Mouse (Mus musculus): ENCODE measurements at regions not wholly inside any gene's neighbourhood (a gene's known extent, or its start where the extent isn't known, plus 50 kb on each side); places are given as distances from the start of the nearest gene placed in this dataset.

DNA sequence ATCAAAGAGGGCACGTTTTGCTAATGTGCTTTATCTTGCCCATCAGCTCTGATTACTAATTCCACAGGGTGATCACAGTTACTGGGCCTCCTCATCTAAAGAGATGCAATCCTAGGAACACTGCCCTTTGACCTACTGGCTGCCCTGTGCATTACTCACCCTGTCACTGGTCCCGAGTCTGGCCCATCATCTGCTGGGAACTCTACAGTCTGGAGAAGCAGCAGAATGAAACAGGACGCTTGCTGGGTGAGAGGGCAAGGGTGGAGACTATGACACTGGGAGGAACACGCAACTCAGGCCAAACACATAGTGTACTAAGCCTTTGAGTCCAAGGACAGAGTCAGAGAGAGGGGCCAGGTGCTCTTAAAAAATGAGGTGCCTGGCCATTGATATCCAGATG is 263.8 kb downstream of the Ets1 start:
- H3K27ac ChIP-seq (ENCODE audit: low read depth, low read length): no peak overlapping the region
- ATAC-seq (ENCODE audit: low FRiP score): no peak
- DNase-seq (ENCODE audit: low spot score): no peak
- no peaks in the 10 kb centered on the region for H3K9me3 ChIP-seq (ENCODE audit: low read length)
- TF ChIP-seq CTCF (IDR thresholded peaks at IDR 0.05): no peak
- no peak overlapping the region for H3K9ac ChIP-seq (replicated peaks; ENCODE audit: low read length, poor library complexity, severe bottlenecking)
- no peak overlapping the region for H3K4me3 ChIP-seq (ENCODE audit: low read depth, low read length)
- 49% methylated on average over 4 of the region's 4 CpGs for WGBS
- no peaks in the 10 kb centered on the region for H3K36me3 ChIP-seq (ENCODE audit: insufficient read depth, low read length)
- H3K4me2 ChIP-seq (ENCODE audit: low read depth, low read length, poor library complexity, severe bottlenecking): no peak overlapping the region
- no peaks in the 10 kb centered on the region for H3K27me3 ChIP-seq (ENCODE audit: insufficient read depth, low read length)
- H3K4me1 ChIP-seq (ENCODE audit: insufficient read depth, low read length): no peaks in the 10 kb centered on the region

DNA sequence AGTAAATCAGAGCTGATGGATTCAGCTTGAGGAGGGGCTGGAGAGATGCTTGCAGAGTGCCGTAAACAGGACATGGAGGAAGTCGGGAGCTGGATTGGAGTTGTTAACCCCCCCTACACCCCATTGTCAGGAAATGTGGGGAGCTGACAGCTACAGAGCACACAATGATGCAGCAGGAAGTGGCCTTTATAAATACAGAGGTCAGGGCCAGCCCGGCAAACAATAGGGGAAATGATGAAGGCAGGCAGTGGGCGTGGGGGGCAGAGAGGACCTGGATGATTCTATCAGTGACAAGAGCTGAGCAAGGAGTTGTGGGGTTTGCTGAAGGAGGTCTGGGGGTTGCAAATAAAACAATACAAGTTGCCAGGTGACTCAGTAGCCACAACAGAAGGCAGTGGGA is 265.3 kb downstream of the Ets1 start:
- no peak for ATAC-seq (ENCODE audit: low FRiP score)
- TF ChIP-seq CTCF (IDR thresholded peaks at IDR 0.05): no peak
- 46% methylated on average over 4 of the region's 4 CpGs for WGBS

DNA sequence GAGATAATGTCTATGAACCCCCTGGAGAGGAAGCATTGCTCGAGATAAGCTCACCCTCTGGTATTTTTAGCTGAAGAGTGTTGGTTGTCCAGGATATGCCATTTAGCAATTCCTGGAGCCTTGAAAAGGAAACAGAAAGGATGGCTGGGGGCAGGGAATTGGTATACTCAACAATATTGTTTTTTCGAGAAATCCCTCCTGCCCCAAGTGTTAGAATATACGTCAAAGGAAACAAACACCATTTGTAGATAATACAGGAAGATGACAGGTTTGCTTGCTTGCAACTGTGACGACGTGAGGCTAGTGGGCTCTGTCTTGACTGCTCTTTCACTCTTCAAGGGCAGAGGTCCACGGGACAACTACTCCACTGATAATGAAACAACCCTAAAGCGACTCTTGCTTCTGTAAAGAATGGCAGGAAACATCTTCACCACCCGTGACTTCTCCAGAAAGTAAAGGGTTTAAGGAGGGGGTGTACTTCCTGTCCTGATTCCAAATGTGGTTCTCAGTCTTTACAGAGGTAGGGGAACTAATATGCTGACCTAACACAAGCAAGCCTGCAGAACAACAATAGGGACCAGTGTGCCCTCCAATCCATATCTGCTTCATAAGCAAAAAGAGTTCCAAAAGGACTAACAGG is 270.3 kb downstream of the Ets1 start:
- Histone ChIP-seq H3K9me3 (ENCODE audit: low read length) (no peaks in the 10 kb centered on the region), H3K4me2 (ENCODE audit: low read depth, low read length, poor library complexity, severe bottlenecking) (no peak overlapping the region), H3K4me3 (ENCODE audit: low read depth, low read length) (no peak overlapping the region), H3K9ac (replicated peaks; ENCODE audit: low read length, poor library complexity, severe bottlenecking) (no peak overlapping the region), H3K4me1 (ENCODE audit: insufficient read depth, low read length) (no peaks in the 10 kb centered on the region), H3K36me3 (ENCODE audit: insufficient read depth, low read length) (no peaks in the 10 kb centered on the region), H3K27ac (ENCODE audit: low read depth, low read length) (no peak overlapping the region), H3K27me3 (ENCODE audit: insufficient read depth, low read length) (no peaks in the 10 kb centered on the region)
- ATAC-seq (ENCODE audit: low FRiP score): no peak
- TF ChIP-seq CTCF (IDR thresholded peaks at IDR 0.05): no peak
- 84% methylated on average over 8 of the region's 8 CpGs for WGBS
- no peak for DNase-seq (ENCODE audit: low spot score)

More for the DNA sequence above, 265.3 kb downstream of the Ets1 start:
- H3K4me1 ChIP-seq (ENCODE audit: insufficient read depth, low read length): no peaks in the 10 kb centered on the region
- H3K4me2 ChIP-seq (ENCODE audit: low read depth, low read length, poor library complexity, severe bottlenecking): no peak overlapping the region
- no peak overlapping the region for H3K9ac ChIP-seq (replicated peaks; ENCODE audit: low read length, poor library complexity, severe bottlenecking)
- H3K4me3 ChIP-seq (ENCODE audit: low read depth, low read length): no peak overlapping the region
- no peak overlapping the region for H3K27ac ChIP-seq (ENCODE audit: low read depth, low read length)
- H3K9me3 ChIP-seq (ENCODE audit: low read length): no peaks in the 10 kb centered on the region
- no peaks in the 10 kb centered on the region for H3K36me3 ChIP-seq (ENCODE audit: insufficient read depth, low read length)
- no peaks in the 10 kb centered on the region for H3K27me3 ChIP-seq (ENCODE audit: insufficient read depth, low read length)
- no peak for DNase-seq (ENCODE audit: low spot score)

DNA sequence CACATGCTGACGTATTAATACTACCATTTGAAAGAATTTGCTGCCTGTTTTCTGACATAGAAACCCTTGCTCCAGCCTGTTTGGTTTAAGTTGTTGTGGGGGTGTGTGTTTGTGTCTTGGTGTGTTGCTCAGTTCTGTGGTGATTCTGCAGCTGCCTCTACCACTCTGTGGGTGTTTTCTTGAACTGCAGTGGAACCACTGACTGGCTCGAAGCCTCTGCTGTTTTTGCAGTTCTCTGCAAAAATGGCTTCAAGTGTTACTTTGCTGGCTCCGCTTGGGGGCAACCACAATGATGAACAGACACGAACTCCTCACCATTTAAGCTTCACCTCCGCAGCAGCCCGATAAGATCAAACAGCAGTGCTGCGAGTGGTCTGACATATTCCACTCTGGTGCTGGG is 274.6 kb downstream of the Ets1 start:
- H3K9ac ChIP-seq (replicated peaks; ENCODE audit: low read length, poor library complexity, severe bottlenecking): no peak overlapping the region
- TF ChIP-seq CTCF (IDR thresholded peaks at IDR 0.05): no peak
- H3K4me1 ChIP-seq (ENCODE audit: insufficient read depth, low read length): no peaks in the 10 kb centered on the region
- ATAC-seq (ENCODE audit: low FRiP score) (no peak), DNase-seq (ENCODE audit: low spot score) (no peak)
- no peaks in the 10 kb centered on the region for H3K36me3 ChIP-seq (ENCODE audit: insufficient read depth, low read length)
- H3K4me2 ChIP-seq (ENCODE audit: low read depth, low read length, poor library complexity, severe bottlenecking): no peak overlapping the region
- no peak overlapping the region for H3K27ac ChIP-seq (ENCODE audit: low read depth, low read length)
- no peaks in the 10 kb centered on the region for H3K27me3 ChIP-seq (ENCODE audit: insufficient read depth, low read length)
- H3K4me3 ChIP-seq (ENCODE audit: low read depth, low read length): no peak overlapping the region
- 92% methylated on average over 7 of the region's 7 CpGs for WGBS
- H3K9me3 ChIP-seq (ENCODE audit: low read length): no peaks in the 10 kb centered on the region

DNA sequence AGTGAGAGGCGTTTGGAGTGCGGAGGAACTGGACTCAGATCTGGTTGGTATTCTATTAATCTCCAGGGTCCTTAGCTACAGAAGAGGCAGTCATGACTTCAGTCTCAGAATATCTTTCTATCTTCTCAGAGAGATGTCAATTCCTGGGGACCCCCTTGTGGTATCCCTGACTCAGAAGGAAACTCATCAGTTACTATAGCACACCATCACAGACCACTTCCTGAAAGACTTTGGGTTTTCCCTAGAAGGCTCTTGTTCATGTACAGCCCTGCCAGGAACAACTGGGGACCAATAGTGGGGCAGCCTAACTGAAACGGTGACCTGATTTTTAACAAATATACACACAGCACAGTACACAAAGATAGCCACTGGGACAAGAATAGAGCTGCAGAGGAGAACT is 279.6 kb downstream of the Ets1 start:
- no peak for ATAC-seq (ENCODE audit: low FRiP score)
- Histone ChIP-seq H3K36me3 (ENCODE audit: insufficient read depth, low read length) (no peaks in the 10 kb centered on the region), H3K27me3 (ENCODE audit: insufficient read depth, low read length) (no peaks in the 10 kb centered on the region), H3K27ac (ENCODE audit: low read depth, low read length) (no peak overlapping the region), H3K9me3 (ENCODE audit: low read length) (no peaks in the 10 kb centered on the region), H3K9ac (replicated peaks; ENCODE audit: low read length, poor library complexity, severe bottlenecking) (no peak overlapping the region), H3K4me2 (ENCODE audit: low read depth, low read length, poor library complexity, severe bottlenecking) (no peak overlapping the region), H3K4me1 (ENCODE audit: insufficient read depth, low read length) (no peaks in the 10 kb centered on the region), H3K4me3 (ENCODE audit: low read depth, low read length) (no peak overlapping the region)
- WGBS: 93% methylated on average over 3 of the region's 3 CpGs
- TF ChIP-seq CTCF (IDR thresholded peaks at IDR 0.05): no peak
- no peak for DNase-seq (ENCODE audit: low spot score)

DNA sequence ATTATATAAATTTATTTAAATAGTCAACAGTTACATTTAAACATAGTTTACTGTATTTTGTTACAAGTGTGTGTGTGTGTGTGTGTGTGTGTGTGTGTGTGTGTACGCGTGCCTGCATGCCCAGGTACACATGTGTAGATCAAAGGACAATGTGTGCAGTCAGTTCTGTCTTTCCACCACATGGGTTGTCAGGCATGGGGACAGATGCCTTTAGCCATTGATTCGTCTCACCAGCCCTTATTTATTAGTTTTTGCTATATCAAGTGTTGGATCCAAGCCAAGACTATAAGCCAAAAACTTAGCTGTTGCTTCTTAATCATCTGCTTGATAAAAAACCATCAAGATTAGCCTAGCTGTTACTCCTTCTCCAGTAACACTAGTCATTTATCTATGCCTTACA is 280.7 kb downstream of the Ets1 start:
- Histone ChIP-seq H3K9ac (replicated peaks; ENCODE audit: low read length, poor library complexity, severe bottlenecking) (no peak overlapping the region), H3K27ac (ENCODE audit: low read depth, low read length) (no peak overlapping the region), H3K4me1 (ENCODE audit: insufficient read depth, low read length) (no peaks in the 10 kb centered on the region), H3K9me3 (ENCODE audit: low read length) (no peaks in the 10 kb centered on the region), H3K36me3 (ENCODE audit: insufficient read depth, low read length) (no peaks in the 10 kb centered on the region), H3K4me3 (ENCODE audit: low read depth, low read length) (no peak overlapping the region), H3K27me3 (ENCODE audit: insufficient read depth, low read length) (no peaks in the 10 kb centered on the region), H3K4me2 (ENCODE audit: low read depth, low read length, poor library complexity, severe bottlenecking) (no peak overlapping the region)
- TF ChIP-seq CTCF (IDR thresholded peaks at IDR 0.05): no peak
- ATAC-seq (ENCODE audit: low FRiP score) (no peak), DNase-seq (ENCODE audit: low spot score) (no peak)
- 89% methylated on average over 3 of the region's 3 CpGs for WGBS
